Mouse (Mus musculus) CD4-positive, CD25-positive, alpha-beta regulatory T cell, adult 4 months (primary cell): ENCODE results near the gene Plekha5. TPM values are rescaled to one million over a fixed set of nuclear protein-coding genes. Genes with fewer than 3 reads are reported as not detected.

Experiments
- ATAC-seq: one replicate; pipeline ENCODE4 v1.8.0; 2017
- polyA plus RNA-seq, 2 experiments: library from polyadenylated mRNA; unstranded; fragments of 100-300 nt; shearing (Covaris generic); gene quantifications; one replicate each; pipeline ENCODE4 v1.2.1; 2017

Plekha5 gene
- polyA plus RNA-seq, 2 experiments from 2014 or later: 15.9 to 18.4 TPM

DNA sequence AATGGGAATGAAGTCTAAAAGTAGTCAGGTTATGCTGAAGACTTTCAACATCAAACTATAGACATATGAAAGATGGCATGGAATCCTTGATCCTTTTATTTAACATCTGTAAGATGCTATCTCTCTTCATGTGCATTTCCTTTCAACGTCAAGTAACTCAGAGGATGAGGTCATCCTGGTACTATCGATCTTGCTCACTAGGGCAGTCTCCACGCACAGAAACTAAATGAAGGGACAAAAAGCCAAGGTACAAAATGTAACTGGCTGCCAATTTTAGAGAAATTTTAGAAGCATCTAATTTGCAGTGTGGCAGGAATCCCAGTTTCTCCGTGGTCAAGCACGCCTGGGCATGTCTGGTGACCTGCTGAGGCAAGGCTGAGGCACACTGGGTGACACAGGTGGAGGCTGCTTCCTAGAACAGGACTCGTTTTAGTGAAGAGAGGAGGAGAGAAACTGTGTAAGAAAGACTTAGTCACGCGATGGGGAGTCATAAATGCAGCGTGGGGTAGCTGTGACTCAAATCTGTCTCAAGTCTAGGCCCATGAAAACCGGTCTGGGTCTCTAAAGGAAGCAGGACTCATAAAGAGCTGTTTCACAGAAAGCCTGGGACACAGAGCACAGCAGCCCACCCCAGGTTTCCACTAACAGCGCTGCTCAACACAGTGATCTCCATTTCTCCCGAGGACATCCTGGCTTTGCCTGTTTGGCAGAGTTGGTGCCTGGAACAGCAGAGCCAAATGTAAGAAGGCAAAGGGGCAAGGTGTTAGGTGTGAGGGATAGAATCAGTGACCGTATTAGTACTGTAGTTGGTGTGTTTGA, 196.9 kb downstream of the Plekha5 start:
- ATAC-seq: peak; percentile 35

GRCm38 (mm10) chr6:140621622-140622021, 197.8 kb downstream of the Plekha5 start:
- ATAC-seq: no peak

GRCm38 (mm10) chr6:140622391-140623225, 198.8 kb downstream of the Plekha5 start, which contains the start of gene Aebp2:
Gene Aebp2, plus strand, starts transcription at chr6:140622663.
- no peak for ATAC-seq

DNA sequence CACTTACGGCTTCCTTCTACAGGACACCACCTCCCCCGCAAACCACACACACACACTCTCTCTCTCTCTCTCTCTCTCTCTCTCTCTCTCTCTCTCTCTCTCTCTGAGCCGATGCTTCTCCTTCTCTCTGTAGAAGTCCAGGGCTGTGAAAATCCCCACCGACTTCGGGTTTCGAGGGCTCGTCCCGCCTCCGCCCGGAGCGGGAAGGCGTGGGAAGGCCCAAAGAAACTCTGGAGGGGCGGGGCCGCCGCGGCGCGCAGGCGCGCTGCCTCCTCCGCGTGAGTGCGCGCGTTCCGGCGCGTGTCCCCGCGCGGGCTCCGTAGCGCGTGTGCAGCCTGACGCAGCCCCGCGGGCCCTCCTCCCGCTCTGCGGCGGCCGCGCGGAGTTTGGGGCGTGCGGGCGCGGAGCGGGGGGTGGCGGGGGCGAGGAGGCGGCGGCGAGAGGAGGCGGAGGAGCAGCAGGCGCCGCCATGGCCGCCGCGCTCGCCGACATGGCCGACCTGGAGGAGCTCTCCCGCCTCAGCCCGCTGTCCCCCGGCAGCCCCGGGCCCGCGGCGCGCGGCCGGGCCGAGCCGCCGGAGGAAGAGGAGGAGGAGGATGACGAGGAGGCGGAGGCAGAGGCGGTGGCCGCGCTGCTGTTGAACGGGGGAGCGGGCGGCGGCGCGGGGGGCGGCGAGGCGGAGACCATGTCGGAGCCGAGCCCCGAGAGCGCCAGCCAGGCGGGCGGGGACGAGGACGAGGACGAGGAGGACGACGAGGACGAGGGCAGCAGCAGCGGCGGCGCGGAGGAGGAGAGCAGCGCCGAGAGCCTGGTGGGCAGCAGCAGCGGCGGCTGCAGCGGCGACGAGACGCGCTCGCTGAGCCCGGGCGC, 199.6 kb downstream of the Plekha5 start:
- peak; percentile 55 for ATAC-seq

- ATAC-seq: peak; percentile 4
Observed at GRCm38 (mm10) chr6:140624096-140625051, 200.5 kb downstream of the Plekha5 start.

DNA sequence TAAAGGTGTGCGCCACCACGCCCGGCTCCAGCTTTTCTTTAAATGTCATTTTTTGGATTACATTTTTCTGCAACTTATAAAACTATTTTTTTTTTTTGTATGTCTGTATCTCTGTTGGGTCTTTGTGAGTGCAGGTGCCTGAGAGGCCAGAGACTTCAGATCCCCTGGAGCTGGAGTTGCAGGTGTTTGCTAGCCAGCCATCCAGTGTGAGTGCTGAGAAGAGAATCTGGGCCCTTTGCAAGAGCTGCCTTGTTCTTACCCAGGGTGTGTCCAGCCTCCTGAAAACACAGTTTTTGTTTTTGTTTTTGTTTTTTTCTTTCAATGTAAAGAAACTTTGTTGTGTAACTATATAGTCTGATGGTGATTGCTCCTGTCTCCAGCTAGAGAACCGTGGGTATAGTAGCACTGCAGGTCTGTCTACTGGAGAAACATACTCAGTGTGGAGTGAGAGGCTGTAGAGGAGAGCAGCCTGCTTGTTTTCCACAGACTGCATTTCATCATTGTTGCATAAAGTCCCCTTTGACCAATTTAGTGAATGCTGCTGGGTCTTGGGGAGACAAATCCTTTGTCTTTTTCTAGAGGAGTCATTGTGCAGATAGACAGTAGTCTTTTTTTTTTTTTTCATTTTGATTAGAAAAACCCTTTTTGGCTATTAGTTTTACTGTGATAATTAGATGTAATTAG, 205.5 kb downstream of the Plekha5 start:
- no peak for ATAC-seq

DNA sequence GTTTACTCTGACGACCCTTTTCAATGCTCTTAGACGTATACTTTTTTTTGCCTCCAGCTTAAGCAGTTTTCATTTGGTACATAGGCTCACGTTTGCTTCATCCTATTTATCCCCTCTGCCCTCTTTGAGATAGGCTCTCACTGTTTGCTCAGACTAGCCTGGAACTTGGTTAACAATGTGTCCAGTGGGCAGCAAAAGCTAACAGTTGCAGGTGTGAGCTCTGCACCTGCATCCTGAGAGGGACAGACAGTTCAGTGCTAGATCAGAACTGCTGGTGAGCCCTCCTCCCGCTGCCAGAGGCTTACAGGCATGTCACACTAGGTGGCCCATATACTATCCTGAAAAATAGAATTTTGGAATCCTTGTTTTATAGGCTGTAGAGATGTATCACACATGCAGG, 206.5 kb downstream of the Plekha5 start:
- no peak for ATAC-seq

- no peak for ATAC-seq
Observed at GRCm38 (mm10) chr6:140633616-140634015, 209.8 kb downstream of the Plekha5 start.

DNA sequence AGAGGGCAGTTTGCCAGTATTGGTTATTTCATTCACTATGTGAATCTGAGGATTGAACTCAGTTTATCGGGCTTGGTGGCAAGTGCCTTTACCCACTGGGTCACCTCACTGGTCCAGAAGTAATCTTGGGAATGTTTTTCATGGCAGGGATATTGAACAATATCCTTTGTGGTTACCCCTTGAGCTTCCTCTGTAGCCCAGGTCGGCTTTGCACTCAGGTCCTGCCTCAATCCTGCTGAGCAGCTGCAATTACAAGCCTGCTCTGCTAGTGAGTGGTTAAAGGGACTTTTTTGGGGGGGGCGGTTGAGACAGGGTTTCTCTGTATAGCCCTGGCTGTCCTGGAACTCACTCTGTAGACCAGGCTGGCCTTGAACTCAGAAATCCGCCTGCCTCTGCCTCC, 212.4 kb downstream of the Plekha5 start:
- no peak for ATAC-seq

- ATAC-seq: no peak
Observed at GRCm38 (mm10) chr6:140642010-140642409, 218.2 kb downstream of the Plekha5 start.

GRCm38 (mm10) chr6:140642655-140643054, 218.8 kb downstream of the Plekha5 start:
- ATAC-seq: no peak

DNA sequence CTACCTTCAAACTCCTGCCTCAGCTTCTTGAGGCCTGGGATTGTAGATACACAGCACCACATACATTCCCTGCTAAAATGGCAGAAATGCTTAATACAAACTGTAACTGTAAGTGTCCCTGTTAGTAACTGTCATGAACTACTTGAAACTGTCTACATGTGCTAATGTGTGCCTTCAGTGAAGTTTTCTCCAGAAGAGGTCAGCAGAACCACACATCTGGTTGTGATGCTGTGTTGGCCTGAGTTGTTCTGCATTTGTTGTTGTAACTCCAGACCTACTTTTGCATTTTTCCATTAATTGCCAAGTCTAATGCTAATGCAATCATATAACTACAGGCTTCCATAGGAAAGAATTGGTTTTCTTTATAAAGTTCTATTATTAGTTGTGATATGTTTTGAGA, 222.1 kb downstream of the Plekha5 start:
- no peak for ATAC-seq

Other genes starting within 250 kb of the Plekha5 start
- gene Aebp2, start 198.6 kb downstream of the Plekha5 start, polyA plus RNA-seq: 10 to 100 TPM; 23.8 to 39.0 TPM